Mouse (Mus musculus): Measurements from ENCODE around the gene Tmem179. TPM values are rescaled to one million over a fixed set of nuclear protein-coding genes. Genes with fewer than 3 reads are reported as not detected.
A peak's percentile ranks its signal among the peaks of the same experiment; 100 is the strongest.

The Tmem179 gene
- total and polyA plus RNA-seq, 3 experiments = 2.7 to 10.5 (median 6.1) TPM

GRCm38 (mm10) chr12:112537233-112537632 lies 20.7 kb upstream of the Tmem179 start:
- no peak for DNase-seq

DNA sequence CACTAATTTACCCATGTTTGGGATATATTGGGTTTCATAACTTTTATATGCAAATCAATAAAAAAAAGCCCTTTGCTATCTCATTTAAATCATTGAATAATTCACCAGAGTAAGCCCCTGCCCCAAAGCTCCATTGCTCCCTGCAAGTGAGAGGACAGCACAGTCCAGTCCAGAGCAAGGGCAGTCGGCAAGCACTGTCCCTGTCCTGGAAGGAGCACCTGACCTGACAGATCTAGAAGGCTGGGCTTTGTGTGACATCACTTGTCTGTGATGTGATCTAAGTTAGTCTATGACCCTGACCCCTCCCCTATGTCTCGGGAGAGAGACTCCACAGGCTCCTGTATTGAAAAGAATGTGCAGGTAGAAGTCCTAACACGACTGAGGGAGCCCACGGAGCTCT lies 17.2 kb upstream of the Tmem179 start:
- DNase-seq = no peak

DNA sequence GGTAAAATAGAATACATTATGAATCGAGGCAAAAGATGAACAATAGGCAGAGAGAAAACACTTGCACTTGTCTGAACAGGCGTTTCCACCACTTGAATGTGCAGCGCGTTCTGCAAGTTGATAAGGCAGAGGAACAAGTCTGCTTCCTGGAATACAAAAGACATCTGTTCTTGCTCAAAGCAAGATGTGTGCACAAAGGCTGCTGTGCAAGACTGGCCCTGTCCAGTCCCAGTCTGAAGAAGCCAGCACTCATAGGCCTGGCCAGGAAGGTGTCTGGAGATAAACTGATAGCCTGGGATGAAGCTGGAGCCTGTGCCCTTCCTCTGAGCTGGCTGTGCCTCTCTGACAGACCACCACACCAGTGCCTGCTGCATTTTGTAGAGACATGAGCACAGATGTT lies 1.6 kb upstream of the Tmem179 start:
- no peak for DNase-seq

- no peak for DNase-seq
These were observed 1.6 kb downstream of the Tmem179 start for GRCm38 (mm10) chr12:112514897-112515296.

DNA sequence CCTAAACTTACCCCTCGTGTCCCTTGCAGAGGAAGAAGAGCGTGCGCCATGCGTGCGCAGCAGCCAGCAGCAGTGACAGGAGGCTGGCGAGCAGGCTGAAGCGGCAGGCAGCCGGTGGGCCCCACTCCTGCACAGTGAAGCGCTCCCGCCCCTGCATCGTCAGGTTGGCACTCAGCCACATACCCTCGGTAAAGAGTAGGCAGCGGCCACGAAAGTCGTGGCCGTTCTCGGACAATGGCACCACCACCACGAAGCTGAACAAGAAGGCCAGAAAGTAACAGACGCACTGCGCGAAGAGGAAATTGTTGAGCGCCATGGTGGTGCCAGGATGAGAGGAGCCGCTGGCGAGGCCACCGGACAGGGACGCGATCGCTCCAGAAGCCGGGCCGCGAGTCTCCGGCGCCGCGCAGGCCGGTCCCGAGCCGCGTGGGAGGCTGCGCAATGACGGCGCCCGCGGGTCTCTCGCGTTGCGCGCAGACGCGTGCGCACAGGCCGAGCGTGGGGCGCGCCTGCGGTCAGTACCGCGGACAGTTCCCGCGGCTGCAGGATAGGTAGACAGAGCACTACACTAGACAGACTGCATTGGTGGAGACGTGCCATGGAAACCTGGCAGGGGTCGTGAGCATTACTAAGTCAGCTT lies 5.7 kb downstream of the Tmem179 start:
- peak; percentile 59 for DNase-seq

DNA sequence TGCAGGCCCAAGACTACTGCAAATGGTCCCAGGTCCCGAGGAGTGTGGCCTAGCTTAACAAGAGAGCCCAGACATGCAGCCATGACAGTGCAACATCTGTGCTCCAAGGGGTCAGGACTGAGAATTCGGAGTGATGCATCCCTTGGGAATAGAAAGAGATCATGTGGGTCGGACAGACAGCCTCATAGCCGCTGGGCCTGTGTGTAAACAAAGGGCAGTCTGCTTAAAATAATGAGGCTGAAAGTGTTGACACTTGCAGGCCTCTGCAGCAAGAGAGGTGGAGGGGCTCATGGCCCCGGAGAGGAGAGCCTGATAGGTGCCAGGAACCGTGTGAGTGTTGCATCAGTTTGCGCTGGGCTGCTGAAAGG lies 6.2 kb downstream of the Tmem179 start:
- no peak for DNase-seq

- no peak for DNase-seq
These were observed 8.6 kb downstream of the Tmem179 start for GRCm38 (mm10) chr12:112507984-112508383.

DNA sequence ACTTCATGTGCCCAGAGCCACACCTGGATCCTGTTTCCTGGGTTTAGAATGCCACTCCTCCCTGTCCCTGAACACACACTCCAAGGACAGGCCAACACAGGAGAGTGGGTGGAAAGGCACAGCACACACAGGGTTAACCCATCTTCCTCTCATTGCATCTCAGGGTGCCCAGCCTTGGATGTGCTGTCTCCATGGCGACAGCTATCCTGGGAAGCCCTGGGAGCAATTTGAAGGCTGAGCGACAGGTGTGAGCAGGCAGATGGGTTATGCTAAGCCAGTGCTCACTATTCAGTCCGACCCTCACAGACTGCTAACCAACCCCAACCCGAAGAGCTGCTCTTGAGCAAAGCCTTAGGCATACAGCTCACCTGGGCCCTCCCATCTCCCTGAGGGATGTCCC lies 9.3 kb downstream of the Tmem179 start:
- DNase-seq = no peak

DNA sequence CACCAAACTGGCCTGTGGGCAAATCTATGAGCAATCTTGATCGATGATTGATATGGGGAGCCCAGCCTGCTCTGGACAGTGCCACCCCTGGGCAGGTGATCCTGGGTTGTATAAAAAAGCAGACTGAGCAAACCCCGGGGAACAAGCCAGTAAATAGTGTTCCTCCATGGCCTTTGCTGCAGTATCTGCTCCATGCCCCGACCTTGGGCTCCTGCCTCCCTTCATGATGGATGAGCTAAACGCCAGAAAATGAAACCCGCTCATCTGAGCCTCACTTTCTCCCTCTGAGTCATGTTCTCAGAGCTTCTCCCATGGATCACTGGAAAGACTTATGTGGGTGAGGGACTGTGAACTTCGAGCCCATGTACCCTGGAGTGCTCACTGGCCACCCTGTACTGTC lies 10.3 kb downstream of the Tmem179 start:
- DNase-seq = peak; percentile 82

- DNase-seq = no peak
These were observed 13.4 kb downstream of the Tmem179 start for GRCm38 (mm10) chr12:112503003-112503771.

- DNase-seq = no peak
These were observed 17.9 kb downstream of the Tmem179 start for GRCm38 (mm10) chr12:112498683-112499082.

- DNase-seq = no peak
These were observed 18.8 kb downstream of the Tmem179 start for GRCm38 (mm10) chr12:112497731-112498130.

GRCm38 (mm10) chr12:112496136-112496535 lies 20.4 kb downstream of the Tmem179 start:
- peak; percentile 72 for DNase-seq

GRCm38 (mm10) chr12:112490444-112490939 lies 26.1 kb downstream of the Tmem179 start:
- peak; percentile 61 for DNase-seq

GRCm38 (mm10) chr12:112489535-112489934 lies 27.0 kb downstream of the Tmem179 start:
- no peak for DNase-seq

- DNase-seq = peak; percentile 55
These were observed 27.4 kb downstream of the Tmem179 start, which contains the start of gene A530016L24Rik for GRCm38 (mm10) chr12:112489134-112489533. A530016L24Rik (plus strand) TSS chr12:112489448.

GRCm38 (mm10) chr12:112473777-112474176 lies 42.8 kb downstream of the Tmem179 start:
- peak; percentile 84 for DNase-seq

DNA sequence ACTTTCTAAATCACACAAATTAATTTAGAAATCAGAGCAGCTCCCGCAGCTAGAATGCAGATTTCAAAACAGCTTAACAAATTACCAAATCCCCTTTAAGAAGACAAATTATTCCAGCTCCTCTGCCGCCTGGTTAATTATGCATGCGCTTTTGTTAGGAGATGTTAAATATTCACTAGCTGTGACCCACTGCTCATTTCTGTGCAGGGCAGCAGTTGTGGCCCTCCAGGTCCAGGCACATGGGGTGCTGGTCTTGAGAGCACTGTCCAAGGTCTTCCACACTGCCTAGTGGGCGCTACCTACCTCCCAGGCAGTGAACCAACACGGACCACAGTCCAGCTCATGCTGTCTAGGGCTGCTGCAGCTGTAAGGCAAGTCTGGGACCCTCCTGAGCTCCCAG lies 46.3 kb downstream of the Tmem179 start:
- no peak for DNase-seq

- no peak for DNase-seq
These were observed 47.2 kb downstream of the Tmem179 start for GRCm38 (mm10) chr12:112469393-112469792.

- DNase-seq = no peak
These were observed 49.2 kb downstream of the Tmem179 start for GRCm38 (mm10) chr12:112467387-112467786.

- no peak for DNase-seq
These were observed 50.6 kb downstream of the Tmem179 start for GRCm38 (mm10) chr12:112465928-112466327.

DNA sequence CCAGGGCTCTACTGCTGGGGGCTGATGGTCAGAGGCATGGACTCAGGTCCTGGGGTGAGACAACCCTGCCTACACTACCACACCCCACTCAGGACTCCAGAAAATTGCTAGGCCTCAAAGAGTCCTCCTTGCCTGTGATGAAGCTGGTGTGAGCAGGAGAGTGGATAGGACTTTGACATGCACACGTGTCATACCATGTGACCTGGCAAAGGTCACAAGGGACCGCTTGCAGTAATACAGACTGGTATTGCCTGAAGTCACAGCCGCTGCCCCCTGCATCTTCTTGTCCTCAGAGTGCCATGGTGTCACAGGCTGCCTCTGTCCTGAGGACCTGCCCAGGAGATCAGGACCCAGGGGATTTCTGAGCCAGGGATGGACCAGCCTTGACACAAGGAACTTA lies 52.0 kb downstream of the Tmem179 start:
- no peak for DNase-seq

DNA sequence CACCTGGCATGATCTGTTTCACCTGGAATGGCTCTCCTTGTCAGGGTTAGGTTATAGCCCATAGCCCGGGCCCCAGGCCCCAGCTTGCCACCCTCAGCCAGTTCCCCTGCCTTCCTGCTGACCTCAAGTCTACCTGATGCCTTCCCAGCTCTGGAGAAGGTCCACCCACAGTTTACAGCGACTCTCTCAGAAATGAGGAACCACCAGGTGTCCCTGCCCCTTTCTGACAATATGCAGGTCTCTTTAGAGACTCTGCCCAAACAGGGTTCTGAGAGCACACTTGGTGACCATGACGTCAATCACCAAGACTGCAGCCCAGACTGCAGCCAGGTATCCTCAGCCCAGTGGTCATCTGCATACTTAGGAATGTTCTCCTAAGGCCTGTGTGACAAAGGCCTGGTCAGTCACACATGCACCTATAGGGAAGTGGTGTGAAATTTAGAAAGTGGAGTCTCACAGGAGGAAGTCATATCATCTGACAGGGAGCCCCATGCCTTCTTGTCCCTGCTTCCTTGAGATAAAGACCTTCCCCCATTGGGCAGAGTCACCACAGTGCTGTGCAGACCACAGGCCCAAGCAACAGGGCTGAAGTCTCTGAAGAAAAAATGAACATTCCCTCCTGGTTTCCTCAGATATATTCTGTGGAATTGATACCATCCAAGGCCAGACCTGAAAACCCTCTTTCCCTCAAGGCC lies 52.6 kb downstream of the Tmem179 start:
- DNase-seq = no peak

Data from adrenal gland, adult 2 months (tissue).